Mouse (Mus musculus) megakaryocyte, embryonic 14.5 days (primary cell): Measurements from ENCODE around the gene Pcmt1.

ENCODE experiments used
- FLI1 ChIP-seq: IDR thresholded peaks from 2 replicates; pipeline ENCODE4 v1.6.1; 2012; ENCODE audit warnings: low read length, inconsistent platforms, mixed read lengths
- GATA1 ChIP-seq: IDR thresholded peaks from 3 replicates; pipeline ENCODE4 v1.6.1; 2012; ENCODE audit warnings: mixed read lengths, low read length, inconsistent platforms, borderline replicate concordance

- no peak for TF ChIP-seq FLI1
- TF ChIP-seq GATA1 = no peak
Measured at GRCm38 (mm10) chr10:7640366-7640765, 40.6 kb downstream of the Pcmt1 start.
